Mouse (Mus musculus) midbrain, embryonic 14.5 days (tissue): Measurements from ENCODE around the gene Cfap74. TPM values are rescaled to one million over a fixed set of nuclear protein-coding genes. Genes with fewer than 3 reads are reported as not detected.
A peak's percentile ranks its signal among the peaks of the same experiment; 100 is the strongest.
"Not testable (repeated sequence)": the region's sequence is repeated elsewhere in the genome, so short reads cannot be mapped to it uniquely, and the experiment has no call there.

Source experiments
- ATAC-seq: fragments of 200-750 bp; cut with Nextera tagmentation; 2 replicates; pipeline ENCODE4 v1.8.0; 2017; ENCODE audit warnings: moderate number of reproducible peaks, moderate library complexity; ENCODE audit not compliant: low FRiP score, low TSS enrichment
- DNase-seq: peaks from one replicate; pipeline ENCODE4 v3.0.0-alpha.2; 2015
- H3K27ac ChIP-seq: fragments of 300-500 bp; sonication (generic); replicated peaks from 2 replicates; pipeline ENCODE4 v1.5.1; 2014; ENCODE audit warnings: mild to moderate bottlenecking, low read depth, low read length, moderate library complexity
- H3K27me3 ChIP-seq: fragments of 300-500 bp; sonication (generic); 2 replicates; pipeline ENCODE4 v1.6.1; 2014; ENCODE audit warnings: low read length, control low read depth, mixed read lengths; ENCODE audit not compliant: control insufficient read depth, insufficient read depth
- H3K36me3 ChIP-seq: fragments of 300-500 bp; sonication (generic); 2 replicates; pipeline ENCODE4 v1.6.1; 2014; ENCODE audit warnings: low read length, control low read depth; ENCODE audit not compliant: control insufficient read depth, insufficient read depth
- H3K4me1 ChIP-seq: fragments of 300-500 bp; sonication (generic); 2 replicates; pipeline ENCODE4 v1.6.1; 2014; ENCODE audit warnings: mild to moderate bottlenecking, antibody characterized with exemption, low read length, control low read depth; ENCODE audit not compliant: control insufficient read depth, insufficient read depth
- H3K4me2 ChIP-seq: fragments of 300-500 bp; sonication (generic); 2 replicates; pipeline ENCODE4 v1.6.1; 2014; ENCODE audit warnings: mild to moderate bottlenecking, low read length, moderate library complexity
- H3K4me3 ChIP-seq: fragments of 300-500 bp; sonication (generic); replicated peaks from 2 replicates; pipeline ENCODE4 v1.5.1; 2014; ENCODE audit warnings: low read depth, low read length
- H3K9ac ChIP-seq: fragments of 300-500 bp; sonication (generic); replicated peaks from 2 replicates; pipeline ENCODE4 v1.6.1; 2014; ENCODE audit warnings: mild to moderate bottlenecking, low read length, moderate library complexity
- H3K9me3 ChIP-seq: fragments of 300-500 bp; sonication (generic); 2 replicates; pipeline ENCODE4 v1.6.1; 2016; ENCODE audit warnings: low read length, control low read depth, mixed read lengths; ENCODE audit not compliant: control insufficient read depth
- WGBS: fragments of 180-500 bp; shearing (Covaris S2); extraction: QIAGEN DNeasy Blood & Tissue Kit; methylation state at CpG from one replicate; pipeline ENCODE4 v1.1.7; 2014; 5-methylcytosine and 5-hydroxymethylcytosine counted together
- polyA plus RNA-seq: library from polyadenylated mRNA; unstranded; fragments of >200 nt; fragmentation: Nextera tagmentation; extraction: Ambion mirVana; gene quantifications from 2 replicates; pipeline ENCODE4 v1.2.1, GENCODE M21; 2014

Cfap74 gene
- polyA plus RNA-seq, 1 experiment from 2014 or later, result 3.3 TPM

GRCm38 (mm10) chr4:155469590-155470262 lies 60.7 kb downstream of the Cfap74 start:
- no peak for ATAC-seq
- Histone ChIP-seq H3K4me2 (no peak overlapping the region), H3K36me3 (no peaks in the 10 kb centered on the region), H3K4me1 (no peaks in the 10 kb centered on the region), H3K27ac (no peak overlapping the region), H3K9me3 (no peaks in the 10 kb centered on the region), H3K4me3 (no peak overlapping the region), H3K9ac (no peak overlapping the region), H3K27me3 (no peaks in the 10 kb centered on the region)
- WGBS, result 83% methylated on average over 18 of the region's 18 CpGs
- DNase-seq, result no peak

- ATAC-seq (no peak), DNase-seq (no peak)
- H3K27ac ChIP-seq, result no peak overlapping the region
- H3K9ac ChIP-seq, result no peak overlapping the region
- no peaks in the 10 kb centered on the region for H3K9me3 ChIP-seq
- 79% methylated on average over 16 of the region's 16 CpGs for WGBS
- no peaks in the 10 kb centered on the region for H3K27me3 ChIP-seq
- H3K4me3 ChIP-seq, result no peak overlapping the region
- H3K36me3 ChIP-seq, result no peaks in the 10 kb centered on the region
- H3K4me1 ChIP-seq, result no peaks in the 10 kb centered on the region
- no peak overlapping the region for H3K4me2 ChIP-seq
These were observed 61.4 kb downstream of the Cfap74 start for GRCm38 (mm10) chr4:155470263-155470953.

GRCm38 (mm10) chr4:155470997-155471396 lies 62.0 kb downstream of the Cfap74 start:
- H3K4me2 ChIP-seq, result no peak overlapping the region
- no peak for ATAC-seq
- no peaks in the 10 kb centered on the region for H3K9me3 ChIP-seq
- H3K27me3 ChIP-seq, result no peaks in the 10 kb centered on the region
- WGBS, result 82% methylated on average over 7 of the region's 7 CpGs
- no peak for DNase-seq
- no peak overlapping the region for H3K4me3 ChIP-seq
- H3K4me1 ChIP-seq, result no peaks in the 10 kb centered on the region
- no peaks in the 10 kb centered on the region for H3K36me3 ChIP-seq
- H3K9ac ChIP-seq, result no peak overlapping the region
- no peak overlapping the region for H3K27ac ChIP-seq

- no peak overlapping the region for H3K27ac ChIP-seq
- no peak overlapping the region for H3K4me2 ChIP-seq
- no peaks in the 10 kb centered on the region for H3K27me3 ChIP-seq
- H3K9me3 ChIP-seq, result no peaks in the 10 kb centered on the region
- DNase-seq, result no peak
- no peak overlapping the region for H3K4me3 ChIP-seq
- no peaks in the 10 kb centered on the region for H3K36me3 ChIP-seq
- no peak for ATAC-seq
- H3K9ac ChIP-seq, result no peak overlapping the region
- no peaks in the 10 kb centered on the region for H3K4me1 ChIP-seq
- 89% methylated on average over 7 of the region's 7 CpGs for WGBS
These were observed 62.4 kb downstream of the Cfap74 start for GRCm38 (mm10) chr4:155471406-155471805.

- 78% methylated on average over 3 of the region's 3 CpGs for whole genome bisulfite sequencing
- DNase-seq (no peak), ATAC-seq (no peak)
- no peak overlapping the region for H3K4me3 ChIP-seq
- no peak overlapping the region for H3K9ac ChIP-seq
- H3K27me3 ChIP-seq, result no peaks in the 10 kb centered on the region
- no peak overlapping the region for H3K27ac ChIP-seq
- no peaks in the 10 kb centered on the region for H3K9me3 ChIP-seq
- no peaks in the 10 kb centered on the region for H3K4me1 ChIP-seq
- H3K36me3 ChIP-seq, result no peaks in the 10 kb centered on the region
- no peak overlapping the region for H3K4me2 ChIP-seq
These were observed 63.8 kb downstream of the Cfap74 start for GRCm38 (mm10) chr4:155472716-155473290.

- no peak overlapping the region for H3K27ac ChIP-seq
- no peak for DNase-seq
- no peaks in the 10 kb centered on the region for H3K9me3 ChIP-seq
- WGBS, result 62% methylated on average over 5 of the region's 5 CpGs
- H3K27me3 ChIP-seq, result no peaks in the 10 kb centered on the region
- no peak overlapping the region for H3K4me3 ChIP-seq
- no peaks in the 10 kb centered on the region for H3K36me3 ChIP-seq
- H3K4me2 ChIP-seq, result no peak overlapping the region
- no peaks in the 10 kb centered on the region for H3K4me1 ChIP-seq
- no peak for ATAC-seq
- no peak overlapping the region for H3K9ac ChIP-seq
These were observed 64.3 kb downstream of the Cfap74 start for GRCm38 (mm10) chr4:155473319-155473718.

- not testable (repeated sequence) for H3K27ac ChIP-seq, H3K4me1 ChIP-seq, H3K9ac ChIP-seq, H3K36me3 ChIP-seq, H3K9me3 ChIP-seq, DNase-seq, H3K4me2 ChIP-seq, H3K27me3 ChIP-seq, H3K4me3 ChIP-seq, ATAC-seq
- WGBS, result 77% methylated on average over 2 of the region's 2 CpGs
These were observed 64.8 kb downstream of the Cfap74 start for GRCm38 (mm10) chr4:155473796-155474195.

GRCm38 (mm10) chr4:155481381-155482124 lies 72.6 kb downstream of the Cfap74 start:
- Histone ChIP-seq H3K4me1 (no peaks in the 10 kb centered on the region), H3K27me3 (no peaks in the 10 kb centered on the region), H3K4me3 (no peak overlapping the region), H3K27ac (no peak overlapping the region), H3K9ac (no peak overlapping the region), H3K36me3 (no peaks in the 10 kb centered on the region), H3K4me2 (peak overlapping the region; percentile 33), H3K9me3 (no peaks in the 10 kb centered on the region)
- ATAC-seq, result peak; percentile 50; the same call in 1 of the 2 replicates
- 23% methylated on average over 28 of the region's 28 CpGs for WGBS
- DNase-seq, result peak; percentile 90
